Mouse (Mus musculus) embryo, embryonic 11.5 days (tissue): ENCODE measurements around the gene Dirc2.

Source experiments
- DNase-seq: peaks from one replicate; pipeline ENCODE4 v3.0.0-alpha.2; 2012; ENCODE audit warnings: low read depth, low spot score

The Dirc2 gene

DNA sequence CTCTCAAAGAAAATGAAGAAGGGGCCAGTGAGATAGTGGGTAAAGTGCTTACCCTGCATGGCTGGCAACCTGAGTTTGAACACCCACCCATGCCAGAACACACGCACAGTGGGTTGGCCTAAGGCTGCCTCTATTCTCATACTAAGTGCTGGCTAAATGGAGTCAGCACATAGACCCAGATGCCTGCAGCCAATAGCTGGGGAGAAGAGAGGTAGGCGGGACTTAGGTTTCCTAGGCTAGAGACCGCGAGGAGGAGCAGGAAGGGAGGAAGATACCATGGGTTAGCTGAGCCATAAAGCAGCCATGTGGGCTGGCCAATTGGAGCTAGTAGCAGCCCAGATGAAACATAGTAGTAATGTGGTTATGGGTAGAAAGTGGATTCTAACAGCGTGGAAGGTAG is 3.4 kb upstream of the Dirc2 start:
- DNase-seq, result no peak

DNA sequence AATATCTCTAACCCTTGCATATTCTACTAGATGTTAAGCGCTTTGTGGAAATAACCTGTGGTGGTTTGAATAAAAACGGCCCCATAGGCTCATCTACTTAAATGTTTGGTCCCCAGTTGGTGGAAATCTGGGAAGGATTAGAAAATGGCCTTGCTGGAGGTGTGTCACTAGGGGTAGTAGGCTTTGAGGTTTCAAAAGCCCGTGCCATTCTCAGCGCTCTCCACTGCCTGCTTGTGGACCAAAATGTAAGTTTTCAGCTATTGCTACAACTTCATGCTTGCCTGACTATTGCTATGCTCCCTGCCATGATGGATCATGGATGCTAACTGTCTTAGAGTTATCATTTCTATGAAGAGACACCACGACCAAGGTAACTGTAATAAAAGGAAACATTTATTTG is 2.5 kb upstream of the Dirc2 start:
- no peak for DNase-seq

DNA sequence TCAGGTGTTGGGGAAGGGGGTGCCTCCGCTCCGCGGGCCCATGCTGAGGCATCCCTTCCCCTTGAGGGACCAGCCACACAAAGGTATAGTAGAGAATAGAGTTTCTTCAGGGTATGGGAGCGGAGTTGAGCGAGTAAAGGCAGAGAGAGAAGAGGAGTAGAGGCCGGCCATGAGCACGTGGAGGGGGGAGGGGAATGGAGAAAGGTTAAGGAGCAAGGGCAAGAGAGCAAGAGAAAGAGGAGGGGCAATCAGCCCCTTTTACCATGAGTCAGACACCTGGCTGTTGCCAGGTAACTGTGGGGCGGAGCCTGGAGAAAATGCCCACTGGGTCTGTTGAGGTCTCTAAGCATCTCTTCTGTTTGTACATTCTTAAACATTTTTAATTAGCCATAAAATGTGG is 2.0 kb upstream of the Dirc2 start:
- no peak for DNase-seq

DNA sequence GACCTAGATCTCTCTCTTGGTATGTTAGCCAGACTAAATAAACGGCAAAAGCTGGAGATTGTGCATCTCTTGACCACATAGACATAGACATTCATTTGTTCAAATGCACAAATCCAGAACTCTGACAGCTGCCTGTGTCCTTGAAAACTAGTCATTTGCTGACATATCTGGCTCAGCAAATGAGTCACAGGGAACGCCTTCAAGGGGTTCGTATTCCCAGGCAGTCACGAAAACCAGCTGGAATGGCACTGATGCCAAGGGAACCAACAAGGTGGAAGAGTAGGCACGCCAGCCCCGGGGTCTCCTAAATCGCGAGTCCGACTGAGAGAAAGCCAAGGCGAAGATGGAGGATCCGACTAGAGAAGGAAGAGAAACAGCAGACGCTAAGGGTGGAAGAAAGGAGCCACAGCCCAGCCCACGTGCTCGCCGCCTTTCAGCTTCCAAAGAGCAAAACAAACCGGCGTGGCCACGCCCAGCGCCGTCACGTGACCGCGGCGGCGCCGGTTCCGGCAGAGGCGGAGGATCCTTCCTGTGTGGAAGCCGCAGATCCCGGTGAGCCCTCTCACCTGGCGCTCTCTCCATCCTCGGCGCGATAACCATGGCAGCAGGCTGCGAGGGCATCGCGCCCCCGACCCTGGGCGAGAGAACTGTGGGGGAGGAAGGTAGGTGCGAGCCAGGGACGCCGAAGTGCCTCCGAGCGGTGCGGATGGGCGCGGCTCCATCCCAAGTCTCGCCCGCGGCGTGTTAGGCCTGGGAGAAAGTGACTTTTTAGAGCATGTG is 912 bp upstream of the Dirc2 start, which contains the start of gene Hspbap1:
Gene Hspbap1, plus strand, starts transcription at position 498 of the 780 bp plus-strand sequence.
- peak; percentile 85 for DNase-seq

DNA sequence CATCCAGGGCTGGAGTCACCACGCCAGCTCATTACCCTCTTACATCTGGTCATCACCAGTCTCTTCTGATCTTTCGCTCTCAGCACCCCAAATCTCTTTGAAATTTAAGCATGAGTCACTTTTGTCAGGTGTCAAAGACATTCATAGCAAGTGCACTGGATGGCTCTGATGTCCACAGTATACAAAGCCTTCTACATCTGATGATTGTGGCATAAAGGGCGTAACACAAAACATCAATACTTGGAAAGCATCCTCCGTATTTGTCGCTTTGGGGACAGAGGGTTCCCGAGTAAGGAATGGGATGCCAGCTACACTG is 729 bp downstream of the Dirc2 start:
- DNase-seq, result no peak

DNA sequence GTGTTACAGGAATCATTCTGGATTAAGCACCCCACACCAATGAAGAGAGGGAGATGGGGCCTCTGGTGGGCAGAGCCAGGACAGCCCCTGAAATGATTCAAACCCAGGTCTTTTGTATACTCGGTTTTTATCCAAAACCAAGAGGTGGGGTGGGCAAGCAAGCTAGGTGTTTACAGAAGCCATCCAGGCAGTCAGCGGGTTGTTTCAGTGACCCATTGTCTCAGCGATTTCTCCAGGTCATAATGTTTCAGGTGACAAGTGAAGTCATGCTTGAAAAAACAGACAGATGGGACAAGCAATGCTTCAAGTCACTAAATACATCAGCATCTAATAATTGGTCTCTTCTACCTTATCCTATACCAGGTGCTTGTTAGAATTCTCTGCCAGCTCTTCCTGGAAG is 2.8 kb downstream of the Dirc2 start:
- no peak for DNase-seq

DNA sequence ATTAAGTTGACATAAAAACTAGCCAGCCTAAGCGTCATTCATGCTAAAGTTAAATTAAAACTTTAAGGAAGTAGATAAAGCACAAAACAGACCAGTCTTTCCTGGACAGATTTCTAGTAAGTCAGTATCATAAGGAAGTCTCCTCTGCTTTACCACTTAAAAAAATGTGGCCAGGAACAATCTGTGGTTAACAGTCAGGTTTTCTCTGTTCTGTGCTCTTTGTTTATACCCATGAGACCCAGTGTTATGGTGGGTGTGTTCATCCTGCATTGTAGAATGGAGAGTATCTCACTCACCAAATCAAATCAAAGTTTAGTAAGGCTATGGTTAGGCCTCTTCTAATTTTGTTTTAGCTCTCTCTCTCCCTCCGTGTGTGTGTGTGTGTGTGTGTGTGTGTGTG is 3.7 kb downstream of the Dirc2 start:
- no peak for DNase-seq

DNA sequence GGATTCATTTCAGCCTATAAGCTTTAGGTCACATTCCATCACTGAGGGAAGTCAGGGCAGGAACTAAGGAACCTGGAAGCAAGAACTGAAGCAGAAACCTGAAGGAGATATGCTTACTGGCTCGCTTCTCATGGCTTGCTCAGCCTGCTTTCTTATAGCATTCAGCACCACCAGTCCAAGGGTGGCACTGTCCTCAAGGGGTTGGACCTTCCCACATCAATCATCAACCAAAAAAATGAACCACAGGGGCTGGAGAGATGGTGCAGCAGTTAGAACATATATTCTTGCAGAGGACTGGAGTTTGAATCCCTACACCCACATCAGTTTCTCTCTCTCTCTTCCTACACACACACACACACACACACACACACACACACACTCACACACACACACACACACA is 4.2 kb downstream of the Dirc2 start:
- no peak for DNase-seq

DNA sequence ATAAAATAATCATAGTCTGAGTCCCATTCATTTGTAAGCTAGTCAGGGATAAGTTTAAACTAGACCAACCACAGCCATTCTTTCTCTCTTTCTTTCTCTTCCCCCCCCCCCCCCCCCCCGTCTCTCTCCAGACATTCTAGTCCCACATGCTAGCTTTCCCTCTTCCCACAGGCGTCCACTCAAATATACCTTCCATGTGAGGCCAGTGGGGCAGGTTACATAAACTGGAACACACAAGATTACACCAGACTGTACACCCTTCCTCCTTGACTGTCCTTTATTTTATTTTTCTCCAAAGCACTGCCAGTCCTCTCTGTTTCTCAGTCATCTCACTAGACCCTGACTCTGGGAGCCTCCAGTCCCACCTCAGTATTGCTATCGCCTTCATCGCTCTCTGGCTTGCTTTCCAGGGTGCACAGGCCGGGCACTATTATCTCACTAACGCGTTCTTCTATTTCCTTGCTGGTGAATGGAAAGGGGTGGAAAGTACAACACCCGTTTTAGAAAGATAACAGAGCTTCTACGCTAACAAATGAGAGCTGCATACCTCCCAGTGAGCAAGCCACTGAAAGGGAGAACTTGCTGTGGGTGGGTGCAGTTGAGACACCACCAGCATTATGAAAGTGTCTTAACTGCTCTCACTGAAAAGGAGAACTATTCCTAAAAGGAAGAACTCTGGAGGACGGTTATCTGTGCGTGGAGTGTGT is 5.4 kb downstream of the Dirc2 start:
- no peak for DNase-seq

DNA sequence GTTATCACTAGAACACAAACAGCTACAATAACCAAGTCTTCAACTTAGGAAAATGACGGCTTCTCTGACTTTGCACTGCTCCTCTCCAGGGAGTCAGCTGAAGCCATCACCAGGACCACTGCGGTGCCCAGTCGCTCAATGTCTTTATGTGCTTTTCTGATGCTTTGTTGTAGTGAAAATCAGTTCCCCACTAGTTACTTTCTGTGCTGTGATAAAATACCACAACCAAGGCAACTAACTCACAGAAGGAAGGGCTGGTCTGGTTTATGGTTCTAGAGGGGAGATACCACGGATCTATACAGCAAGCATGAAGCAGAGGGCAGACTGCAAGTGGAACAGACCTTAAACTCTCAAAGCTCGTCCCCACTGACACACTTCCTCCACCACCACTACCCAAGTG is 9.8 kb downstream of the Dirc2 start:
- no peak for DNase-seq

DNA sequence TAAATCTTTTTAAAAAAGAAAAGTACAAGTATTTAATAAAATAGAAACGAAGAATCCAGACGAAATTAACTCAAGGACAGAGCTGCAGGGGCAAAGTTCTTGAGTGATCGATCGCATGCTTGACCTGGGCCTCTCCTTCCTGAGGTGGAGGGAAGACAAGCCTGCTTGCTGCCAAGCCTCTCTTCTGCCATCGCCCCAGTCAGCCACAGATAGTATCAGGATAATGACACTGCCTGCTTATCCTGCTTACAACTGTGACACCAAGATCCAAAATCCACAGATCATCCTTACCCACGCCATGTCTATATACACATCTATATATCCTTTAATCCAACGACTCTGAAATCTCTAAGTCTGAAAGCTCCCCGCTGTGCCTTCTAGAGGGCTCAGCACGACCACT is 12.5 kb downstream of the Dirc2 start:
- no peak for DNase-seq

DNA sequence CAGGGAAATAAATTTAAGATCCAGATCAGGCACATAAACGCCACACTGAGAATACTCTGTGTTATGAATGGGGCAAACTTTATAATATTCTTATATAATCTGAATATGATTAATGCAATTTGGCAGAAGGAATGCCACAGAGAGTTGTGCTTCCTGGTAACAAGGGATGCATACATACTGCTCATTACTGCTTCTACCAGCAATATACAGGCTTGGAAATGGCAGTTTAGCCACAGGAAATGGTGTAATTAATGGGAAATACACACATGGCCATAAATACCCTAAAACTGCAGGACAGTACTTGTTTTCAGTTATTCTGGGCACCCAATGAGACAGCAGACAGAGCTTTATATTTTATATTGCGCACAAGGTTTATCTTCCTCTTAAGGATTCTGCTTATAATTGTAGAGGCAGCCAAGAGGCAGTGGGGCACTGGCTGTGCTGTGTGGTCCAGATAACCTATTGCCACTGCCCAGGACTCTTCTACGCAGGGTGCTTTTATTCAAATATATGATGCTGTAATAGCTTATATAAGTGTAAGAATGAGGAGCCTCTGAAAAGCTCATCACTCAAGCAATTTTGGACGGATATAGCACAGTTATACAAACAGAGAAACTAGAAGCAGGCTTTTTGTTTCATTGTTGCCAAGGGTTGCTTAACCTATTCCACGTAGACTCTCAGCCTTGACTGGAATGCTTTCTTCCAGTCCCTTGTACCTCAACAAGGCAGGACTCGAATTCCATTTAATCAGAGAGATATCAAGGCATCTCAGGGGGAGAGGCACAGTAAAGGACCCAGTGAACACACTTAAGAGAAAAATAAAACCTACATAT is 13.4 kb downstream of the Dirc2 start:
- no peak for DNase-seq

DNA sequence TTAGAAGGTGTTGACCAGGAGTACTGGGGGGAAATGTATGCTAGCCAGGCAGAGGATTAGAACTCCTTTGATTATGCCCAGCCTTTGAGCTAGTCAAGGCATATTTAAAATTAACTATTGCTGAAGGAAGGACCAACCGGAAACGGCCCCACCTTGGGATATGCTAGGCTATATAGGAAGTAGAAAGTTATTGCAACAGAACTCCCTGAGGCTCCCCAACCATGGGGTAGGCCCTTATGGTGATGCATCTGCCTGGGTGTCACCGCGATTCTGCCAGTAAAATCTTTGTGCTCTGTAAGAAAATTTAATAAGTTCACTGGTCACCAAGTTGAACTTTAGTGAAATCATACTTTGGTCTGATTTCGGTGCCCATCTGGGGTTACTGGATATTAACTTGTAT is 15.2 kb downstream of the Dirc2 start:
- no peak for DNase-seq

DNA sequence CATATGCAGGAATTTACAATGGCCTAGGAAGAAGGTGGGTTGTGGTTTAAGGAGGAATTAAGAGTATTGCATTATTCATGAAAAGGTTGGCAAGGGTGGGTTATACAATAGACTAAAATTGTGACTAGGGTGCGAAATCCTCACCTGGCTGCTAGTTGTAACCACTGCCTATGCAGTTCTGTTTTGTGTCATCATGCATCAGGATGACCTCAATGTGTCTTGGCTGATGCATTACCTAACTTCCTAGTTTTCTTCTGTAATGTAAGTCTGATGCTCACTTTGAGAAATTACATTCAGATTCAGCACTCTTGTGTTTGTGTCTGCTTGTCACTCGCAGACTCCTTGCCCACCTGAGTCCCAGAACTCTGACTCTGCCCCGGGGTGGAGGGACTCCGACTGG is 17.3 kb downstream of the Dirc2 start:
- DNase-seq, result no peak

DNA sequence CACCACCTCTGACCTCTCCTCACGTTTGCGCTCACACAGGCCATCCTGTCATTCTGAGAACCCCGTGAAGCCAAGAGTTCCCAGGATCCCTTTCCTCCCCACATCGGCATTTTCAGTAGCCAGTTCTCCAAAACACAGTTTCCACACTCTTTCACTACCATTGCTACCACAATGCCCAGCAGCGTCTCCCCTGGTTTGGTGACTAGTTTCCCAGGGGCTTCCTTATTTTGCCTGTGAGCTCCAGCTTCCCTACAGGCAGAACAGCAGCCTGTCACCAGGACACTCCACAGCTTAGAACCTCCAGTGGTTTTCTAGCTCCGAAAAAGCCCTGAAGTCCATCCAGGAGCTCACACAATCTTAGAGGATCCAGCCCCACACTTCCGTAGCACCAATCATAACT is 19.8 kb downstream of the Dirc2 start:
- no peak for DNase-seq

DNA sequence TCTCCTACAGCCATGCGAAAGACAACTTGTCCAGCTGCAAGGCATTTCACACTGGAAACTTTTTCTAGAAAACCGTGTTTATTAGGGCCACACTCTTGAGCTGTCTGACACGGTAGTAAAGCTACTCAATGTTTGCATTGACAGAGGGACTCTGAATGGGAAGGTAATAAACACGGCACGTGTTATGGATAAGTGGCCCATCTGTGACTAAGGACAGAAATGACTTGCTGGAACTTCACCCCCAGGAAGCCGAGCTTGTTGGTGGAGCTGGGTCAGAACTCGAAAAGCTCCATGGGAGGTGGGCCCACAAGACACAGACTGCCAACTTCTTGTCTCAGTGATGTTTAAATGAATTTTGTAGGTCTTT is 20.9 kb downstream of the Dirc2 start:
- DNase-seq, result no peak

DNA sequence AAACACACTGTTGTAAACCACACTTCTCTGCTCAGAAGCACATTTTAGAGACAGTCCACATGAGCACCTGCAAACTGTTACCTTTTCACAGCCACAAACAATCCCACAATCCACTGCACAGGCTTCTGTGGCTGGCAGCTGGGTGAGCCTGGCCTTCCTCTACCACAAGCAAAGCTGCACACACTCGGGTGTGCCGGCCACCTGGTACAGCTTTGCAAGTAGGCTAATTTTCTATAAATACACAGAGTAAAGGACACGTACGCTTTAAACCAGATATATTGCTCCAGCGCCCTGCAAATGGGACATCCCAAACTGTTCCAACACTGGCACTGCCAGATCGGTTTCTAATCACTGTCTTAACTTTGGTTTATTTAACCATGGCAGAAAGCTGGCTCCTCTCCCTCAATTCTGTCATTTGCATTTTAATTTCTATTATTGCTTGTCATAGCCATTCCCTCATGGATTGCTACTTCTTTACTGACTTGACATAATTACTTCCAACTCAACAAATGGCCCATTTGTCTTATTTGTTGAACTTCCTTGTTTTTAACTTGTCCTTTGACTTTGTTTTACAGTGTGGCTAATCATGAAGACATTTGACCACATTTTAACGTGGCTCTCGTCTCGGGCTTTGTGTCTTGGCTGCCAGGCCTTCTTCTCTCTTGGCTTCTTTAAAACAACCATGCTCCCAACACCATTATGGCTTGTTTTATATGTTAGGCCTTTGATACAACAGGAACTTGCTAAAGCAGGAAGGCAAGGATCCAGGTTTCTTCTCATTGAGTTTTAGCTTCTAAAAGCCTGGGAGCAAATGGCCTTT is 21.5 kb downstream of the Dirc2 start:
- no peak for DNase-seq

DNA sequence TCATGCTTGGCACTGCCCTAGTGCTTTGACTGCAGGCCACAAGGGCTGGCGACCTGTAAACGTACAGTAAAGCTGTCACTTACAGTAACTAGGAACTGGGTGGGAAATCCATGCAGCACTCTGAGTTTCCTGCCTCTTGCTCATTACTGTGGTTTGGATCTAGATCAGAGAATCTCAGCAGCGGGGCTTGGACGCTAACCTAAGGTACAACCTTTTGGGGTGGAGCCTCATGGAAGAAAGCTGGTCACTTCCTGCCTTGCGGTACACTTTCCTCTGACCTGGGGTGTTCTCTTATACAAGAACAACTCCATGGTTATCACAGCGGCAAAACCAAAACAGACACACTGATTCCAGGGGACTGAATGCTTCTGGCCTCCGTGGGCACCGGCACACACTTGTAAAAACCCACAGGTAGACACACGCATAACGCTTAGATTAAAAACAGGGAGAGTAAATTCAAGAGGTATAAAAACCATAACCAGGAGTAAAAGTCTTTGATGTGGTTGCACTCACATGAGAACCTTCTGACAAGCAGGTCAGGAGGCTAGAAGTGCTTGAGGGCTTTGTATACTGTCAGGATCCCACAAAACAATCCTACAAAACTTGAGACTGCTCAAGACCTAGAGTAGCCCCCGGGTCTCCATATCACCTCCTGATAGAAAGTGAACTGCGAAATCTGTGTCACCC is 26.8 kb downstream of the Dirc2 start:
- no peak for DNase-seq

DNA sequence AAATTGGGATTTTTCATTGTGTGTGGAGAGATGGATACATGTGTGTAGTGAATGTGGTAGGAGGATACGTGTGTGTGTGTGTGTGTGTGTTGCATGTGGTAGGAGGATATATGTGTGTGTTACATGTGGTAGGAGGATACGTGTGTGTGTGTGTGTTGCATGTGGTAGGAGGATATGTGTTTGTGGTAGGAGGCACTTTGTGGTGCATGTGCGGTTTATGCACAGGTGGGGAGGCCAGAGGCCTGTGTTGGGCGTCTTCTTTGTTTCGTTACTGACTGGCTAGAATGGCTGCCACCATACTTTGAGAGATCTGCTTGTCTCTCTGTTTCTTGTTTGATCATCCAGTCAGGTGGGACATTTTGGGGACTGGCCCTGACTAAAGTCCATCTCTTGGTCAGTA is 27.5 kb downstream of the Dirc2 start:
- no peak for DNase-seq

DNA sequence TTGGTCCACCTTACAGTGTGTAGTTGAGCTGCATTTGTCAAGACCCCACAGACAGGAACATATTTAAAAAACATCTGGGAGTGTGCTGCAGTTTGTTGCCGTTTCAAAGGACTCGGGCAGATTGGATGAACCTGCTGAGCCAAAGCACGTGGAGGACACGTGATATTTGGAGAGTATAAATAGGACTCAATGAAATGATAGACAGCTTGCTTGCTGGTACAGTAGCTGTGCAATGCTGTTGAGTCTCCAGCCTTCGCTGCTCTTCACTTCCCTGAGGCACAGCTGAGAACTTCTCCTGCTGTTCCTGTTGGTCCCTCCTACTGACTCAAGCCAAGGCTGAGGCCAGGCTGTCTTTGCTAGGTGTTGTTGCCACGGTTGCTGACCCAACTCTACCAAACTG is 28.2 kb downstream of the Dirc2 start:
- no peak for DNase-seq

DNA sequence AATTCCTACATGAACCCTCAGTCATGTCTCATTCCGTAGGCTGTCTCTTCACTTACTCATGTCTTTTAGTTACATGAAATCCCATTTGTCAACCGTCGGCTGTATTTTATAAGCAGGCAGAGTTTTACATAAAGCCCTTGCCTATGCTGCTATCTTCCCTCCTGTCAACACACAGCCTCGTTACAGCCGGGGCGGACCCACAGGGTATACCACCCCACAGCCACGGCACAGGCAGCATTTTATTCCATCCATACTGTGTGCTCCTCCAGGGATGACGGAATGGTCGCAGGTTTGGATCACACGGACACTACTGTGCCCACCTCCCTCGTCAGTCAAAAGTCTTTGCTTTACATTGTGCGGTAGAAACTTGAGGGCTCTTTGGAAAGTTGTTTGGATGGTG is 28.8 kb downstream of the Dirc2 start:
- no peak for DNase-seq
